Mouse (Mus musculus) heart, postnatal 0 days (tissue): ENCODE data around the gene Srm. TPM values are rescaled to one million over a fixed set of nuclear protein-coding genes. Genes with fewer than 3 reads are reported as not detected.

ENCODE experiments used
- ATAC-seq: fragments of 200-750 bp; cut with Nextera tagmentation; 2 replicates; pipeline ENCODE4 v1.8.0; 2017; ENCODE audit warnings: low read depth, moderate number of reproducible peaks, moderate library complexity; ENCODE audit not compliant: insufficient read depth
- DNase-seq: peaks from one replicate; pipeline ENCODE4 v3.0.0-alpha.2; 2016; ENCODE audit warnings: low spot score
- H3K27ac ChIP-seq: fragments of 300-500 bp; sonication (generic); 2 replicates; pipeline ENCODE4 v1.5.1; 2014; ENCODE audit warnings: low read depth, mild to moderate bottlenecking
- H3K27me3 ChIP-seq: fragments of 300-500 bp; sonication (generic); 2 replicates; pipeline ENCODE4 v1.6.1; 2014; ENCODE audit warnings: low read length, mixed read lengths; ENCODE audit not compliant: control insufficient read depth, insufficient read depth
- H3K36me3 ChIP-seq: fragments of 300-500 bp; sonication (generic); replicated peaks from 2 replicates; pipeline ENCODE4 v1.6.1; 2014; ENCODE audit warnings: low read length, mixed read lengths; ENCODE audit not compliant: control insufficient read depth, insufficient read depth
- H3K4me1 ChIP-seq: fragments of 300-500 bp; sonication (generic); 2 replicates; pipeline ENCODE4 v1.6.1; 2014; ENCODE audit warnings: antibody characterized with exemption; ENCODE audit not compliant: control insufficient read depth, insufficient read depth
- H3K4me2 ChIP-seq: fragments of 300-500 bp; sonication (generic); 2 replicates; pipeline ENCODE4 v1.6.1; 2014; ENCODE audit warnings: low read depth, mild to moderate bottlenecking, low read length, moderate library complexity
- H3K4me3 ChIP-seq: fragments of 300-500 bp; sonication (generic); 2 replicates; pipeline ENCODE4 v1.5.1; 2014; ENCODE audit warnings: low read depth, low read length
- H3K9ac ChIP-seq: fragments of 300-500 bp; sonication (generic); replicated peaks from 2 replicates; pipeline ENCODE4 v1.6.1; 2014; ENCODE audit warnings: low read depth, low read length, mixed read lengths
- H3K9me3 ChIP-seq: fragments of 300-500 bp; sonication (generic); replicated peaks from 2 replicates; pipeline ENCODE4 v1.6.1; 2016; ENCODE audit warnings: low read length; ENCODE audit not compliant: control insufficient read depth
- CTCF ChIP-seq: IDR thresholded peaks from 2 replicates; pipeline ENCODE4 v1.5.1; 2016; ENCODE audit warnings: antibody characterized with exemption, control low read depth, low read depth
- EP300 ChIP-seq: IDR thresholded peaks from 2 replicates; pipeline ENCODE4 v1.6.1; 2016; ENCODE audit warnings: antibody characterized with exemption, low read depth
- WGBS: fragments of 180-500 bp; shearing (Covaris S2); extraction: QIAGEN DNeasy Blood & Tissue Kit; methylation state at CpG from one replicate; pipeline ENCODE4 v1.1.7; 2014; 5-methylcytosine and 5-hydroxymethylcytosine counted together
- polyA plus RNA-seq: library from polyadenylated mRNA; unstranded; fragments of >200 nt; fragmentation: Nextera tagmentation; extraction: Ambion mirVana; gene quantifications from 2 replicates; pipeline ENCODE4 v1.2.1, GENCODE M21; 2015
- total RNA-seq: library from RNA; depleted of rRNA; stranded (reverse); fragments of >200 nt; gene quantifications from 2 replicates; pipeline ENCODE4 v1.2.3, GENCODE M21; 2014; ENCODE audit warnings: low replicate concordance

Srm gene
- total and polyA plus RNA-seq, 2 experiments from 2014 or later = 15.0 to 51.4 TPM

DNA sequence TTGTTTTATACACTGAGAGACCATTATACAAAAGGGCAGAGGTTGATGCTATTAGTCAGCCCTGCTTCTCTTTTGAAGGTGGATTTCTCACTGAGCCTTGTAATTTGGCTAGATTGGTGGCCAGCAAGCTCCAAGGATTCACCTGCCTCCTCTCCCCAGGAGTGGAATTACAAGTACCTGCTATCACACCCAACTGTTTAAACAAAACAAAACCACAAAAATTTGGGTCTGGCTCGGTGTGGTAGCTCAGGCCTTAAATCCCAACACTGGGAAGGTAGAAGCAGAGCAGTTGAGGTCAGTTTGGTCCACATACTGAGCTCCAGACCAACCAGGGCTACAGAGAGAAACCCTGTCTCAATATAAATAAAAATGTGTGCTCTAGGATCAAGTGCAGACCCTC, 28.5 kb downstream of the Srm start:
- 83% methylated on average over 1 of the region's 1 CpGs for WGBS
- TF ChIP-seq EP300 (no peak), CTCF (no peak)
- no peak for ATAC-seq

DNA sequence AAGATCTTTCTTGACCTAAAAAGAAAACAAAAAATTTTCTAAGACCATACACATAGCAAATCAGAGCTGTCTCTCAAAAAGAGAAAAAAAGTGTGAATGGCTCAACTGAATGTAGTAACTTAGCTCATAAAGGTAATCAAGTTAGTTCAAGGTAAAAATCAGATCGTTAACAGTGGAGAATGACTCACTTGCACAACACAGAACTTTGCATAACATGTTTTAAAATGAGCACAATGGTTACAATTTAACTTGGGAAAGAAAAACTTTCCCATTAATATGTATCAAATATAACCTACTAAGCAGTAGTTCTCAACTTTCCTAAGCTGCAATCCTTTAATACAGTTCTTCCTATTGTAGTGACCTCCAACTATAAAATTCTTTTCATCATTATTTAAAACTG, 29.4 kb downstream of the Srm start:
- peaks cover 89% of the 10 kb centered on the region for H3K36me3 ChIP-seq
- ATAC-seq (no peak), DNase-seq (no peak)
- no peaks in the 10 kb centered on the region for H3K27me3 ChIP-seq
- H3K4me1 ChIP-seq = peaks cover 14% of the 10 kb centered on the region; the same call in 1 of the 2 replicates
- WGBS = 98% methylated on average over 1 of the region's 1 CpGs
- TF ChIP-seq EP300 = no peak
- TF ChIP-seq CTCF = no peak
- H3K27ac ChIP-seq = no peak overlapping the region
- no peaks in the 10 kb centered on the region for H3K9me3 ChIP-seq
- no peak overlapping the region for H3K4me3 ChIP-seq
- H3K4me2 ChIP-seq = no peak overlapping the region
- no peak overlapping the region for H3K9ac ChIP-seq

More for the DNA sequence above, 28.5 kb downstream of the Srm start:
- no peak overlapping the region for H3K4me3 ChIP-seq
- no peaks in the 10 kb centered on the region for H3K27me3 ChIP-seq
- H3K9me3 ChIP-seq = no peaks in the 10 kb centered on the region
- no peak for DNase-seq
- H3K4me2 ChIP-seq = no peak overlapping the region
- H3K27ac ChIP-seq = no peak overlapping the region
- H3K4me1 ChIP-seq = peaks cover 6% of the 10 kb centered on the region; the same call in 1 of the 2 replicates
- H3K9ac ChIP-seq = no peak overlapping the region
- H3K36me3 ChIP-seq = peaks cover 94% of the 10 kb centered on the region

DNA sequence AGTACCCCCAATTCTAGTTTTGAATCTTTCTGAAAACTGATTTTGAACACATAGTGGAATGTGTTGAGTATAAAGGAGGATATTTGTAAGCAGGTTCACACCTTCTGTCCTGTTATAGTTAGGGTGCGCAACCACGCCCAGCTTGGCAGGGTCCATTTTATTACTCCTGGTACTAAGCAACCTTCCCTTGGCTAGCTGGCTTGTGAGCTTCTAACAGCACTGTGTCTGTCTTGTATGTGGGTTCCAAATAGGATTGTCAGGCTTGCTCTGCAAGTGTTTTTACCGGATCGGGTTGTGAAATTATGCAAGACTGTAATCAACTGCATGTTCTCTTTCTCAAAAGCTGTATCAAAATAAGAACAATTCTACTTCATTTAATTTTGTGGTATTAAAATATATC, 31.2 kb downstream of the Srm start:
- Histone ChIP-seq H3K27ac (no peak overlapping the region), H3K36me3 (peaks cover 71% of the 10 kb centered on the region), H3K4me3 (no peak overlapping the region), H3K4me2 (no peak overlapping the region), H3K27me3 (no peaks in the 10 kb centered on the region), H3K4me1 (peaks cover 14% of the 10 kb centered on the region; the same call in 1 of the 2 replicates), H3K9ac (no peak overlapping the region), H3K9me3 (no peaks in the 10 kb centered on the region)
- 95% methylated on average over 4 of the region's 4 CpGs for WGBS
- TF ChIP-seq EP300 = no peak
- TF ChIP-seq CTCF = no peak
- no peak for ATAC-seq
- DNase-seq = no peak

DNA sequence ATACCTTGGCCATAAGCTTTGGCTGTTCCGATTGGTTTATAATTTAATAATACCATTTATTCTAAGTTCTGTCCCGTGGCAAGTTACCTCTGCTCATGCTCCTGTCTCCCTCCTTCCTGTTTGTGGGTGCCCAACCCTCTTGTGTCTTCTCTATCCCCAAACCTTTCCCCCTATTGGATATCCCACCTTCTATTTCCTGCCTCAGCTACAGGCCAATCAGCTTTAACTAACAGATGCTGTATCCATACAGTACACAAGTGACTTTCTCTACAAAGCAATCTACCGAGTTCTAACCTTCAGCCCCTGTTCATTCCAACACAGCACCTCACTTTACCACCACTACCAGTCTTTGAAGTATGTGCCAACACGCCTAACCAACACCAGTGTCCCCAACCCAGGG, 32.3 kb downstream of the Srm start:
- H3K4me3 ChIP-seq = no peak overlapping the region

DNA sequence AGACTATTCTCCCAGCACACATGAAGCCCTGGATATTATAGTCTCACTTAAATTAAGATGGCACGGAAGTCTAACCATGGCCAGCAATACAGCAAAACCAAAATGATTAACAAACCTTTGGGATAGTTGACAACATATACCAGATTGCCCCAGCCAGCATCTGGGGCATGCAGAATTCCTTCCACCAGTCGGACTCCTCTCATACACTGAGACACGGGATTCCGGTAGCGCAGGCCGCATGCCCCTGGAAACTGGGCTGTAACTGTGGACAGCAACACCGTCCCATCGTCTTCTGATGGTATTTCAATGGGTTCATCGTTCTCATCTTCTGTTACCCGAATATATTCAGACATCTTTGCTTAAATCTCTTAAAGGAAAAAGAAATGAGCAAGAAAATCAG, 33.7 kb downstream of the Srm start:
- H3K9ac ChIP-seq = no peak overlapping the region; the same call in 1 of the 2 replicates

More for the DNA sequence above, 32.3 kb downstream of the Srm start:
- no peak overlapping the region for H3K4me2 ChIP-seq
- no peaks in the 10 kb centered on the region for H3K27me3 ChIP-seq
- H3K27ac ChIP-seq = no peak overlapping the region
- DNase-seq (no peak), ATAC-seq (no peak)
- peaks cover 14% of the 10 kb centered on the region; the same call in 1 of the 2 replicates for H3K4me1 ChIP-seq
- no peaks in the 10 kb centered on the region for H3K9me3 ChIP-seq
- WGBS = 84% methylated on average over 4 of the region's 4 CpGs
- no peak overlapping the region for H3K9ac ChIP-seq
- TF ChIP-seq CTCF (no peak), EP300 (no peak)
- peaks cover 65% of the 10 kb centered on the region for H3K36me3 ChIP-seq

More for the DNA sequence above, 33.7 kb downstream of the Srm start:
- no peak for TF ChIP-seq CTCF
- TF ChIP-seq EP300 = no peak
- Histone ChIP-seq H3K4me2 (peak overlapping the region; percentile 74), H3K27me3 (no peaks in the 10 kb centered on the region), H3K27ac (no peak overlapping the region), H3K4me3 (peak overlapping the region; percentile 91), H3K9me3 (no peaks in the 10 kb centered on the region), H3K4me1 (peaks cover 14% of the 10 kb centered on the region; the same call in 1 of the 2 replicates), H3K36me3 (peaks cover 51% of the 10 kb centered on the region)
- 72% methylated on average over 10 of the region's 10 CpGs for WGBS
- ATAC-seq = no peak
- no peak for DNase-seq
